Mouse (Mus musculus) cerebellum, adult 2 months (tissue): Measurements from ENCODE around the gene Cirbp. TPM values are rescaled to one million over a fixed set of nuclear protein-coding genes. Genes with fewer than 3 reads are reported as not detected.
A peak's percentile ranks its signal among the peaks of the same experiment; 100 is the strongest.
"Not testable (repeated sequence)": the region's sequence is repeated elsewhere in the genome, so short reads cannot be mapped to it uniquely, and the experiment has no call there.

Experiments used
- DNase-seq, 2 experiments: peaks; one replicate each; pipeline ENCODE4 v3.0.0; 2021
- H3K27ac ChIP-seq: fragments of 200-500 bp; 2 replicates; pipeline ENCODE4 v1.5.1; 2012; ENCODE audit warnings: low read length, control low read depth, inconsistent platforms; ENCODE audit not compliant: insufficient read depth
- H3K27me3 ChIP-seq: fragments of 200-500 bp; 2 replicates; pipeline ENCODE4 v1.6.1; 2012; ENCODE audit warnings: inconsistent platforms, mild to moderate bottlenecking, low read length, moderate library complexity; ENCODE audit not compliant: control insufficient read depth, insufficient read depth
- H3K4me1 ChIP-seq: fragments of 200-500 bp; 2 replicates; pipeline ENCODE4 v1.6.1; 2011; ENCODE audit warnings: low read length; ENCODE audit not compliant: control insufficient read depth, insufficient read depth
- H3K4me3 ChIP-seq: fragments of 200-500 bp; replicated peaks from 2 replicates; pipeline ENCODE3; 2011; ENCODE audit warnings: mild to moderate bottlenecking, low read depth, low read length, control low read depth; ENCODE audit not compliant: insufficient read depth
- CTCF ChIP-seq: fragments of 200-500 bp; IDR thresholded peaks from 2 replicates; pipeline ENCODE4 v1.5.1; 2011; ENCODE audit warnings: low read depth, mild to moderate bottlenecking, control low read depth, low read length, moderate library complexity, borderline replicate concordance; ENCODE audit not compliant: insufficient read depth
- POLR2A ChIP-seq: fragments of 200-500 bp; IDR thresholded peaks from 2 replicates; pipeline ENCODE4 v1.6.1; 2011; ENCODE audit warnings: low read length, control low read depth, borderline replicate concordance; ENCODE audit not compliant: insufficient read depth
- WGBS: fragments of 180-500 bp; shearing (Covaris S2); methylation state at CpG from one replicate; pipeline ENCODE4 v1.1.7; 2018; 5-methylcytosine and 5-hydroxymethylcytosine counted together
- polyA plus RNA-seq: library from polyadenylated mRNA; depleted of rRNA; stranded (reverse); fragments of >200 nt; gene quantifications from 2 replicates; pipeline ENCODE4 v1.2.3, GENCODE M21; 2012

Gene Cirbp
- polyA plus RNA-seq, 1 experiment: 240 TPM

GRCm38 (mm10) chr10:80164998-80165344 lies 814 bp upstream of the Cirbp start:
- DNase-seq: peak; percentile 98 to 99
- Histone ChIP-seq H3K4me3 (peak overlapping the region; percentile 56), H3K4me1 (peaks cover 24% of the 10 kb centered on the region), H3K27ac (peak overlapping the region; percentile 55), H3K27me3 (no peaks in the 10 kb centered on the region)
- TF ChIP-seq POLR2A (peak; percentile 99), CTCF (peak; percentile 99)
- under 1% methylated on average over 17 of the region's 17 CpGs for WGBS

GRCm38 (mm10) chr10:80166136-80166535 lies 351 bp downstream of the Cirbp start:
- H3K4me3 ChIP-seq, DNase-seq, H3K27me3 ChIP-seq: not testable (repeated sequence)
- peak overlapping the region; percentile 10 for H3K27ac ChIP-seq
- 88% methylated on average over 4 of the region's 4 CpGs for WGBS
- peaks cover 15% of the 10 kb centered on the region for H3K4me1 ChIP-seq

- under 1% methylated on average over 55 of the region's 55 CpGs for whole genome bisulfite sequencing
- Histone ChIP-seq H3K27me3 (no peaks in the 10 kb centered on the region), H3K4me1 (peaks cover 19% of the 10 kb centered on the region), H3K27ac (peak overlapping the region; percentile 95), H3K4me3 (peak overlapping the region; percentile 97)
- TF ChIP-seq CTCF (no peak), POLR2A (peak; percentile 97)
- peak; percentile 99 to 100 for DNase-seq
These were observed 1.8 kb downstream of the Cirbp start for GRCm38 (mm10) chr10:80167460-80168037.

- Histone ChIP-seq H3K27me3 (no peaks in the 10 kb centered on the region), H3K4me1 (peaks cover 19% of the 10 kb centered on the region), H3K27ac (peak overlapping the region; percentile 95), H3K4me3 (peak overlapping the region; percentile 97)
- TF ChIP-seq CTCF (no peak), POLR2A (no peak)
- peak; percentile 93 to 96 for DNase-seq
- WGBS: under 1% methylated on average over 48 of the region's 48 CpGs
These were observed 2.4 kb downstream of the Cirbp start for GRCm38 (mm10) chr10:80168038-80168661.

- Histone ChIP-seq H3K4me3 (peak overlapping the region; percentile 23), H3K4me1 (peaks cover 16% of the 10 kb centered on the region), H3K27ac (no peak overlapping the region), H3K27me3 (no peaks in the 10 kb centered on the region)
- no peak for DNase-seq
- TF ChIP-seq CTCF (no peak), POLR2A (no peak)
- 30% methylated on average over 1 of the region's 1 CpGs for WGBS
These were observed 3.3 kb downstream of the Cirbp start for GRCm38 (mm10) chr10:80169070-80169469.

- Histone ChIP-seq H3K27ac (no peak overlapping the region), H3K4me3 (no peak overlapping the region), H3K27me3 (no peaks in the 10 kb centered on the region), H3K4me1 (peaks cover 13% of the 10 kb centered on the region)
- TF ChIP-seq POLR2A (no peak), CTCF (no peak)
- 89% methylated on average over 7 of the region's 7 CpGs for WGBS
- no peak for DNase-seq
These were observed 3.9 kb downstream of the Cirbp start for GRCm38 (mm10) chr10:80169651-80170050.

- TF ChIP-seq POLR2A (no peak), CTCF (no peak)
- Histone ChIP-seq H3K27ac (no peak overlapping the region), H3K4me3 (no peak overlapping the region), H3K4me1 (peaks cover 13% of the 10 kb centered on the region), H3K27me3 (no peaks in the 10 kb centered on the region)
- WGBS: 85% methylated on average over 16 of the region's 16 CpGs
- DNase-seq: peak; percentile 36 to 37
These were observed 4.3 kb downstream of the Cirbp start for GRCm38 (mm10) chr10:80170052-80170451.

- Histone ChIP-seq H3K27me3 (no peaks in the 10 kb centered on the region), H3K4me1 (peaks cover 12% of the 10 kb centered on the region), H3K27ac (no peak overlapping the region), H3K4me3 (no peak overlapping the region)
- WGBS: 92% methylated on average over 19 of the region's 19 CpGs
- TF ChIP-seq CTCF: no peak
- TF ChIP-seq POLR2A: no peak
- no peak for DNase-seq
These were observed 4.8 kb downstream of the Cirbp start for GRCm38 (mm10) chr10:80170601-80171021.
